Mouse (Mus musculus) gastrocnemius, postnatal 25 days (tissue): ENCODE measurements at regions not wholly inside any gene's neighbourhood (a gene's known extent, or its start where the extent isn't known, plus 50 kb on each side); places are given as distances from the start of the nearest gene placed in this dataset.
"Not testable (repeated sequence)": the region's sequence is repeated elsewhere in the genome, so short reads cannot be mapped to it uniquely, and the experiment has no call there.

ENCODE experiments used
- DNase-seq: peaks from one replicate; pipeline ENCODE4 v3.0.0; 2022

GRCm38 (mm10) chr13:103620958-103621357, 153.4 kb downstream of the Srek1 start:
- DNase-seq: not testable (repeated sequence)

- DNase-seq: no peak
These were observed 161.1 kb downstream of the Srek1 start for GRCm38 (mm10) chr13:103613333-103613725.

GRCm38 (mm10) chr13:103612720-103613332, 161.6 kb downstream of the Srek1 start:
- DNase-seq: no peak

GRCm38 (mm10) chr13:103602302-103602701, 172.1 kb downstream of the Srek1 start:
- no peak for DNase-seq

GRCm38 (mm10) chr13:103592371-103592770, 182.0 kb downstream of the Srek1 start:
- no peak for DNase-seq

GRCm38 (mm10) chr13:103591874-103592273, 182.5 kb downstream of the Srek1 start:
- no peak for DNase-seq

GRCm38 (mm10) chr13:103591381-103591780, 183.0 kb downstream of the Srek1 start:
- not testable (repeated sequence) for DNase-seq

- DNase-seq: no peak
These were observed 184.8 kb downstream of the Srek1 start for GRCm38 (mm10) chr13:103589646-103590045.

GRCm38 (mm10) chr13:103576856-103577255, 197.6 kb downstream of the Srek1 start:
- no peak for DNase-seq

GRCm38 (mm10) chr13:103564715-103565114, 209.7 kb downstream of the Srek1 start:
- DNase-seq: no peak

- no peak for DNase-seq
These were observed 212.4 kb downstream of the Srek1 start for GRCm38 (mm10) chr13:103561795-103562705.

- no peak for DNase-seq
These were observed 215.5 kb downstream of the Srek1 start for GRCm38 (mm10) chr13:103558915-103559314.

GRCm38 (mm10) chr13:103539577-103539976, 205.3 kb upstream of the Mast4 start:
- no peak for DNase-seq

GRCm38 (mm10) chr13:103513825-103514224, 179.5 kb upstream of the Mast4 start:
- no peak for DNase-seq

GRCm38 (mm10) chr13:103512476-103512875, 178.2 kb upstream of the Mast4 start:
- no peak for DNase-seq

- no peak for DNase-seq
These were observed 170.7 kb upstream of the Mast4 start for GRCm38 (mm10) chr13:103504987-103505386.

- no peak for DNase-seq
These were observed 165.1 kb upstream of the Mast4 start for GRCm38 (mm10) chr13:103499376-103499775.

- DNase-seq: no peak
These were observed 160.1 kb upstream of the Mast4 start for GRCm38 (mm10) chr13:103494371-103494770.

- DNase-seq: no peak
These were observed 159.3 kb upstream of the Mast4 start for GRCm38 (mm10) chr13:103493567-103493966.

- no peak for DNase-seq
These were observed 155.8 kb upstream of the Mast4 start for GRCm38 (mm10) chr13:103490049-103490448.

GRCm38 (mm10) chr13:103484092-103484491, 149.8 kb upstream of the Mast4 start:
- no peak for DNase-seq

- no peak for DNase-seq
These were observed 149.1 kb upstream of the Mast4 start for GRCm38 (mm10) chr13:103483392-103483791.

GRCm38 (mm10) chr13:103476328-103476727, 142.0 kb upstream of the Mast4 start:
- no peak for DNase-seq

GRCm38 (mm10) chr13:103472216-103472615, 137.9 kb upstream of the Mast4 start:
- no peak for DNase-seq
